Mouse (Mus musculus) WW6 (cell line): ENCODE measurements around the gene Gm20865.
"Not testable (repeated sequence)": the region's sequence is repeated elsewhere in the genome, so short reads cannot be mapped to it uniquely, and the experiment has no call there.

Experiments
- DNase-seq: peaks from one replicate; pipeline ENCODE4 v3.0.0-alpha.2; 2013; ENCODE audit warnings: low read depth, low spot score

Gm20865 gene

GRCm38 (mm10) chrY:21241275-21241674 lies at the start of gene Gm20865:
Gm20865 (plus strand) TSS chrY:21241575.
- not testable (repeated sequence) for DNase-seq
